Mouse (Mus musculus) limb, embryonic 15.5 days (tissue): ENCODE data around the gene Spz1. TPM values are rescaled to one million over a fixed set of nuclear protein-coding genes. Genes with fewer than 3 reads are reported as not detected.

Source experiments
- polyA plus RNA-seq: library from polyadenylated mRNA; unstranded; fragments of >200 nt; fragmentation: Nextera tagmentation; extraction: Ambion mirVana; gene quantifications from 2 replicates; pipeline ENCODE4 v1.2.1, GENCODE M21; 2015

Spz1 gene
- polyA plus RNA-seq, 1 experiment from 2014 or later, result not detected

Other genes with a start within 250 kb of the Spz1 start
- 11.8 and 12.2 TPM in 2 replicates for gene Dhfr, start 221.4 kb downstream of the Spz1 start, polyA plus RNA-seq
- 21.4 and 22.1 TPM in 2 replicates for gene Msh3, start 221.2 kb downstream of the Spz1 start, polyA plus RNA-seq
- gene Ankrd34b, start 150.3 kb downstream of the Spz1 start, polyA plus RNA-seq, result 0.05 and 0.12 TPM in 2 replicates
- gene Fam151b, start 92.2 kb downstream of the Spz1 start, polyA plus RNA-seq, result 0.37 TPM in 1 of 2 replicates, not detected in the other
- 10.9 and 11.5 TPM in 2 replicates for gene Zfyve16, start 45.3 kb downstream of the Spz1 start, polyA plus RNA-seq
- gene Serinc5, start 34.9 kb upstream of the Spz1 start, polyA plus RNA-seq, result 19.3 and 19.7 TPM in 2 replicates
- 49.4 and 67.6 TPM in 2 replicates for gene Thbs4, start 218.6 kb upstream of the Spz1 start, polyA plus RNA-seq